Mouse (Mus musculus): ENCODE results near the gene Akap7. TPM values are rescaled to one million over a fixed set of nuclear protein-coding genes. Genes with fewer than 3 reads are reported as not detected.

Akap7 gene
- 34.4 and 39.7 TPM in 2 replicates for polyA plus RNA-seq (2015; fragmentation: Nextera tagmentation; extraction: Ambion mirVana)

GRCm38 (mm10) chr10:25307770-25308169 lies at the start of gene Akap7:
Gene Akap7, minus strand, starts transcription at chr10:25307870.

Other genes with a start within 250 kb of the Akap7 start
- 37.4 TPM in 2 replicates for gene Epb41l2, start 51.9 kb upstream of the Akap7 start, polyA plus RNA-seq (2015; fragmentation: Nextera tagmentation; extraction: Ambion mirVana)
- not detected in 2 replicates for gene Smlr1, start 228.4 kb upstream of the Akap7 start, polyA plus RNA-seq (2015; fragmentation: Nextera tagmentation; extraction: Ambion mirVana)